Mouse (Mus musculus) midbrain, embryonic 10.5 days (tissue): Measurements from ENCODE around the gene Tmem59. TPM values are rescaled to one million over a fixed set of nuclear protein-coding genes. Genes with fewer than 3 reads are reported as not detected.

Source experiments
- DNase-seq: peaks from one replicate; pipeline ENCODE4 v3.0.0-alpha.2; 2017; ENCODE audit warnings: low spot score
- H3K27ac ChIP-seq: fragments of 300-500 bp; sonication (generic); replicated peaks from 2 replicates; pipeline ENCODE4 v1.5.1; 2016; ENCODE audit warnings: mild to moderate bottlenecking
- H3K27me3 ChIP-seq: fragments of 300-500 bp; sonication (generic); 2 replicates; pipeline ENCODE4 v1.6.1; 2016; ENCODE audit warnings: low read depth, mild to moderate bottlenecking; ENCODE audit not compliant: poor library complexity, severe bottlenecking
- H3K36me3 ChIP-seq: fragments of 300-500 bp; sonication (generic); 2 replicates; pipeline ENCODE4 v1.6.1; 2016; ENCODE audit warnings: mild to moderate bottlenecking, moderate library complexity
- H3K4me1 ChIP-seq: fragments of 300-500 bp; sonication (generic); 2 replicates; pipeline ENCODE4 v1.6.1; 2016
- H3K4me3 ChIP-seq: fragments of 300-500 bp; sonication (generic); 2 replicates; pipeline ENCODE4 v1.5.1; 2016; ENCODE audit warnings: mild to moderate bottlenecking, moderate library complexity
- H3K9me3 ChIP-seq: fragments of 300-500 bp; sonication (generic); replicated peaks from 2 replicates; pipeline ENCODE4 v1.6.1; 2016; ENCODE audit warnings: mild to moderate bottlenecking
- whole genome bisulfite sequencing: fragments of 180-500 bp; shearing (Covaris S2); methylation state at CpG from one replicate; pipeline ENCODE4 v1.1.7; 2016; 5-methylcytosine and 5-hydroxymethylcytosine counted together
- polyA plus RNA-seq: library from polyadenylated mRNA; unstranded; fragments of >200 nt; fragmentation: Nextera tagmentation; extraction: Ambion mirVana; gene quantifications from 2 replicates; pipeline ENCODE4 v1.2.1, GENCODE M21; 2016

Tmem59 gene
- polyA plus RNA-seq, 1 experiment from 2014 or later = 279 TPM

DNA sequence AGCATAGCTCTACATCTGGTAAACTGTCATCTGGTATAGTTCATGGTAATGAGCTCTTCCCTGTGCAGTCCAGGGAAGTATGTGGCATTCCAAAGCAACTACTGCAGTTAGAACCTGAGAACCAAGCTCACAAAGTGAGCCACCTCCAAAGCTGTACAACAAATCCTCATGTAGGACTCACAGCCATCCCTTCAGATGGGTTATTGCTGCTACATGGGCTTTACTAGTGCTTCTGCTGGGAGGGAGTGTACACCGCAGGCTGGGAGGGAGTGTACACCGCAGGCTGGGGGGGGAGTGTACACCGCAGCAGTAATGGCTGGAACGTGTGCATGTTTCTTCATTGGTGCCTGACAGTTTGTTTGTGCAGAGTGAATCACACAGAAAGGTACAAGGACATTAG lies 5.0 kb downstream of the Tmem59 start:
- Histone ChIP-seq H3K27me3 (no peaks in the 10 kb centered on the region), H3K4me1 (peaks cover 18% of the 10 kb centered on the region), H3K4me3 (no peak overlapping the region), H3K36me3 (peaks cover 25% of the 10 kb centered on the region), H3K27ac (no peak overlapping the region), H3K9me3 (no peaks in the 10 kb centered on the region)
- DNase-seq = no peak
- WGBS = 89% methylated on average over 4 of the region's 4 CpGs

DNA sequence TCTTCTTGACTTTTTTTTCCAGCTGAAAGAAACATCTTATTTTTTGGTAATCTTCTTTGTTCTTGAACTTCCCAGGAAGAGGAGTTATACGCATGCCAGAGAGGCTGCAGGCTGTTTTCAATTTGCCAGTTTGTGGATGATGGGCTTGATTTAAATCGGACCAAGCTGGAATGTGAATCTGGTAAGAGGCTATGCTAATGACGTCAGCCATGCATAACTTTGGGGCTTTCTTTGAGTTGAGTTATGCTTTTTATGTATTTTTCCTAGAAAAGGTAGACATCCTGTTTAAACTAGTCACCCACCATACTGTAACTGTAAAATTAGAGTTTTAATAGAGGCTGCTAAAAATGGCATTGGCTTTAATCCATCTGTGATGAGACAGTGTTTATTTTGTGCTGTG lies 7.5 kb downstream of the Tmem59 start:
- DNase-seq = no peak
- no peak overlapping the region for H3K4me3 ChIP-seq
- peaks cover 6% of the 10 kb centered on the region for H3K4me1 ChIP-seq
- H3K27ac ChIP-seq = no peak overlapping the region
- H3K9me3 ChIP-seq = no peaks in the 10 kb centered on the region
- no peaks in the 10 kb centered on the region for H3K27me3 ChIP-seq
- peaks cover 50% of the 10 kb centered on the region for H3K36me3 ChIP-seq
- 81% methylated on average over 3 of the region's 3 CpGs for WGBS

DNA sequence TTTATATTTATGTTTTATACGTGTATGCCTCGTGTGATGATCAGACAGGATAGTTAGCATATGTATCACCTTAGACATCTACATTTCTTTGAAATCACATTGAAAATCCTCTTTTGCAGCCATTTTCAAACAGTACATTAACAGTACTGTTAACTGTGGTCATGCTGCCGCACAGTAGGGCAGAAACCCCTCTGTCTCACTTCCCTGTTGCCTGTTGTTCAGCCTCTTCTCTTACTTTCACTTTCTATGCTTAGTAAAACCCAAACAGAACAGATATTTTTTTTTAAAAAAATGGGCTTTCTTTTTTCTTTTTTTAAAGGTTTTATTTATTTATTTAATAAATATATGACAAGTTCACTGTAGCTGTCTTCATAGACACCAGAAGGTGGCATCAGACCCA lies 15.6 kb downstream of the Tmem59 start:
- Histone ChIP-seq H3K9me3 (no peaks in the 10 kb centered on the region), H3K36me3 (peaks cover 98% of the 10 kb centered on the region), H3K27ac (no peak overlapping the region), H3K4me3 (no peak overlapping the region), H3K27me3 (no peaks in the 10 kb centered on the region), H3K4me1 (no peaks in the 10 kb centered on the region)
- WGBS = 86% methylated on average over 3 of the region's 3 CpGs
- no peak for DNase-seq

DNA sequence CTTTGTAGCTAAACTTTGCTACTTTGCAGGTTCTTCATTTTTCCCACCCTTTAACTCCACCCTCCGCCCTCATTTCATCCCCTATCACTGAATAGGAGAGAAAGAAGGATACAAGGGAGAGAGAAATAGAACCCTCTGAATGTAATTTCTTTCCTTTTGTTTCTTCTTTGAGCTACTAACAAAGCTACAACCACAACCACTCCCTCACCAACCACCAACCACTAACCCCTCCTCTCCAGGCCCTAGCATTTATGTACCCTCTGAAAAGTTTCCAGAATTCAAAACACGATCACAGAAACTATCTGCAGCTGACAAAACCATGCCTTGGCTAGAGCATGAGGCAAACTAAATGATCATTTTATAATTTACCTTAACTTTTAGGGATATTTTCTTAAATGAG lies 18.3 kb downstream of the Tmem59 start:
- Histone ChIP-seq H3K36me3 (peaks cover 98% of the 10 kb centered on the region), H3K9me3 (no peaks in the 10 kb centered on the region), H3K27me3 (no peaks in the 10 kb centered on the region), H3K4me1 (no peaks in the 10 kb centered on the region), H3K4me3 (no peak overlapping the region), H3K27ac (no peak overlapping the region)
- no peak for DNase-seq
- 94% methylated on average over 2 of the region's 2 CpGs for WGBS

DNA sequence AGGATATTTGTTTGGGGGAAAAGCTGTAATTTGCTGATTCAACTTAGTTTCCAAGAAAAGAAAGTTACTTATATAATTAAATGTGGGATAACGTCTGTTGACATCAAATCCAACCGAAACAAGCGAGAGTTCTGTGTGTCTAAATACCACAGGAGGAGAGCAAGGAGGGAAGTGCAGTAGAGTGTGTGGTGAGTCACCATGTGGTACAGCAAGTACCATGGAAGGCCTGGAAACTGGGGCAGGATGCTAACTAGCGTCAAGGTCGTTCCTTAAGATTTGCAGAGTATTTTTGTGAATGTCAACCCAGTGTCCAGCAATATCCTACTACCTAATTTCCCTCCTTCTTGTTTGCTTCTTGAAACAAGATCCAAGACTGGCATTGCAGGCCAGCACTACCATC lies 19.9 kb downstream of the Tmem59 start:
- H3K4me3 ChIP-seq = no peak overlapping the region
- no peak overlapping the region for H3K27ac ChIP-seq
- WGBS = 91% methylated on average over 5 of the region's 5 CpGs
- H3K36me3 ChIP-seq = peaks cover 98% of the 10 kb centered on the region
- DNase-seq = no peak
- no peaks in the 10 kb centered on the region for H3K27me3 ChIP-seq
- no peaks in the 10 kb centered on the region for H3K4me1 ChIP-seq
- H3K9me3 ChIP-seq = no peaks in the 10 kb centered on the region

DNA sequence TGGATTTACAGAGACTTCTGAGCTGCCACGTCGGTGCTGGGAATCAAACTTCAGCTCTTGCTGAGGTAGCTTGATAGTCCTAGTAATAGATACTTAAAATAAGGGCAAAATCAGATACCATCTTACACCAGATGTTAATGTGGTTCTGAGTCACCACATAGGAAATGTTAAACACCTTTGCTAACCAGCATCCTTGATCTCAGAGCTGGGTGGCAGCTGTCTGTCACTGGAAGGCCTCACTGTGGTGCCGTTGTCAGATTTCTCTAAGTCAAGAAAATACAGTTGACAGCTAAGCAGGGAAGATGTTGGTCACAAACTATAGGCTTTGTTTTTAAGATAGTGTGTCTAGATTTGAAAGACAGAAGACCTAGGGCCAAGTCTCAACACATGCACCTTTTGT lies 23.6 kb downstream of the Tmem59 start:
- no peaks in the 10 kb centered on the region for H3K27me3 ChIP-seq
- H3K4me1 ChIP-seq = no peaks in the 10 kb centered on the region
- 95% methylated on average over 3 of the region's 3 CpGs for WGBS
- DNase-seq = no peak
- no peaks in the 10 kb centered on the region for H3K9me3 ChIP-seq
- H3K36me3 ChIP-seq = peaks cover 99% of the 10 kb centered on the region
- H3K27ac ChIP-seq = no peak overlapping the region
- no peak overlapping the region for H3K4me3 ChIP-seq

DNA sequence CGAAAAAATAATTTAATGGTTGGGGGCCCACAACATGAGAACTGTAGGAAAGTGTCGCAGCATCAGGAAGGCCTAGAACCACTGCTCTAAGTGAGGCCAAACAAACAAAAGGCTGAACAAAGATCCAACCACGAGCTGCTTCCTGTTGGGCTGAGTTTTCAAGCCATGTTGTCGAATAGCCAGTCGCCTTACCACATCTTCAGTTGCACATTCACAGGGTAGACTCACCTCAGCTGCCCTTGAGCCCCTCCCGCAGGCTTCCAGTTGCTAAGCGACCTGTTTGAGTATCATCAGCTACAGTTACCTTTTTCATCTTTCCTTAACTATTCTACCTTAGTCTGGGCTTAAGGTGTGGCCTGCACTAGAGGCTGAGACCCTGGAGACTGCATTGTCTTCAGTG lies 24.8 kb downstream of the Tmem59 start:
- no peaks in the 10 kb centered on the region for H3K27me3 ChIP-seq
- no peaks in the 10 kb centered on the region for H3K4me1 ChIP-seq
- DNase-seq = no peak
- no peak overlapping the region for H3K4me3 ChIP-seq
- WGBS = 91% methylated on average over 7 of the region's 7 CpGs
- peaks cover 99% of the 10 kb centered on the region for H3K36me3 ChIP-seq
- no peak overlapping the region for H3K27ac ChIP-seq
- no peaks in the 10 kb centered on the region for H3K9me3 ChIP-seq

DNA sequence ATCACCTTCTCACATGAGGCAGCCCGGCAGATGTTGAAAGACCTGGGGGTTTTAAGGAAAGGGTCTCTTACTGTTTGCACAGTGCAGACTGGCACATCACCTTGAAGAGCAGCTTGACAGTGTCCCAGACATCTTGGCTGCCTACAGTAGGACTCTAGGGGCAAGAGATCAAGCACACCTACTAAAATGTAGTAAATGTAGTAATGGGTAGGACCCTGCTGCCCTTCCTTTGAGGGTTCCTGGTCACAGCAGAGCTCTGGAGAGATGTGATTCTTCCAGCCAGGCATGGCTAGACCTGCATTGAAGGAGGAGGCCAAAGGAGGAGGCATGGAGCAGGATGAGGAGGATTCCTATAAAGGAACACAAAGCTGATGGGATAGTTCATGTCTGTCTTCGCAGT lies 28.8 kb downstream of the Tmem59 start:
- H3K4me3 ChIP-seq = no peak overlapping the region
- peaks cover 66% of the 10 kb centered on the region for H3K36me3 ChIP-seq
- no peaks in the 10 kb centered on the region for H3K27me3 ChIP-seq
- H3K4me1 ChIP-seq = peaks cover 16% of the 10 kb centered on the region
- 99% methylated on average over 2 of the region's 2 CpGs for WGBS
- H3K27ac ChIP-seq = no peak overlapping the region
- H3K9me3 ChIP-seq = no peaks in the 10 kb centered on the region
- DNase-seq = no peak

DNA sequence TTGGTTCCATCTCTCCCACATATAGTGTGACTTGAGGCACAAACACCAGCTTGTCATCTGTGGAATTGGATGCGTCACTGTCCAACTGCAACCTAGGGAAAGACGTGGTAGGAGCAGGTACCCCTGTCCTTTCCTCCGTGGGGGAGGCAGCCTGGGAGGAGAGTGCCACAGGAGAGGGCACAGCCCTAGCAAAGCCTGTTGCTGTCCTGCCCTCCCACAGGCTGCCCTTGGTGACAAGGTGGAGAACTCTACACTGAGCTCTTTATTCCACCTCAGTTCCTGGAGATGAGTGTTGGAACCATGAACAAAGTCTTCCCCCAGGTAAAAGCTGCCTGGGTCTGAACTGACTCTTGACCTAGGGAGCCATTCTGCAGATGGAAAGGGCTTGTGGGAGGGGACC lies 30.7 kb downstream of the Tmem59 start, which contains the start of gene Ldlrad1:
TSS of gene Ldlrad1 (plus strand) at position 301 of the 400 bp plus-strand sequence.
- Histone ChIP-seq H3K4me1 (peaks cover 16% of the 10 kb centered on the region), H3K36me3 (peaks cover 48% of the 10 kb centered on the region), H3K27ac (peak within 1 kb of the TSS; percentile 33; the same call in 1 of the 2 replicates), H3K4me3 (no peak within 1 kb of the TSS), H3K9me3 (no peaks in the 10 kb centered on the region), H3K27me3 (no peaks in the 10 kb centered on the region)
- 90% methylated on average over 3 of the region's 3 CpGs for WGBS
- DNase-seq = no peak

DNA sequence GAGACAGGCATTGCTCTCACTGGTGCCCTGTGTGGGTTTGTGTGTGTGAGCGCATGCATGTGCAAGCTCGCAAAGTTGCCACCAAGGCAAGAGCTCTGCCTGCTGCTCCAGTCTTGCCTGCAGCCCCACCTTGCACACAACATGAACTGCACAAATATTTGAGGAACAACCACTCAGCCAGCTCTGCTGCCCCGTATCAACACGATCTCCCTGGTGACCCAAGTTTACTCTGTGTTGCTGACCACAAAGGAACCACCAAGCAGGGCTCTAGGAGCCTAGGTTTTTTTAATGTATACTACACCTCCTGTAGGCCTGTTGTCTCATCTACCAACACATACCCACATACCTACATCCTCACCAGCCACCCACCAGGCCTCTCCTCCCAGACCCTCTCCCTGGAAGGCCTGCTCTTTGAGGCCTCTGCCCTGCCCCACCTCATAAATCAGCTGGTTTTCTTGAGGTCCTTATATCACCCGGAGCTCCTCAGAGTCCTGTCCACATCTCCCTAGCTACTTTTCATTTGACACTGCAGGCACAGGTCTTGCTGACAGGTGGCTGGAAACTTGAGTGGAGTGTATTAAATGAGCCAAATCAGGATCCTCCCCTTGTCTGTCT lies 32.4 kb downstream of the Tmem59 start:
- H3K27ac ChIP-seq = 0 out of 2 replicates have a peak overlapping the region, but pooled peaks have one; percentile 17
- peaks cover 16% of the 10 kb centered on the region for H3K4me1 ChIP-seq
- DNase-seq = no peak
- 86% methylated on average over 5 of the region's 5 CpGs for WGBS
- H3K27me3 ChIP-seq = no peaks in the 10 kb centered on the region
- H3K4me3 ChIP-seq = no peak overlapping the region
- H3K9me3 ChIP-seq = no peaks in the 10 kb centered on the region
- H3K36me3 ChIP-seq = peaks cover 31% of the 10 kb centered on the region

DNA sequence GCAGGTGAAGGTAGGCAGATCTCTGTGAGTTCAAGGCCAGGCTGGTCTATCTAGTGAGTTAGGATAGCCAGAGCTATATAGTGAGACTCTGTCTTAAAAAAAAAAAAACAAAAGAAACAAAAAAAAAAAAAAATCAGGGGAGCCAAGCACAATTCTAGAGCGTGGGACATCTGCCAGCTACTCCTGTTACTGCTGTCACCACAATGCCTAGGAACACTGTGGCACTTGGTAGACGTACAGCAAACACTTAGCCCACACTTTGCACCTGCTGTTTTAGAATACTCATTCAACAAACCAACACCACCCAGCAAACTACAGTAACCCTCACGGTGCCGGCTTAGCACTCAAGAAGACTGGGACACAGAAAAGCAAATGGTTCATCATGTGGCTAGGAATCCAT lies 33.3 kb downstream of the Tmem59 start:
- no peak for DNase-seq
- H3K27ac ChIP-seq = no peak overlapping the region
- WGBS = 89% methylated on average over 4 of the region's 4 CpGs

DNA sequence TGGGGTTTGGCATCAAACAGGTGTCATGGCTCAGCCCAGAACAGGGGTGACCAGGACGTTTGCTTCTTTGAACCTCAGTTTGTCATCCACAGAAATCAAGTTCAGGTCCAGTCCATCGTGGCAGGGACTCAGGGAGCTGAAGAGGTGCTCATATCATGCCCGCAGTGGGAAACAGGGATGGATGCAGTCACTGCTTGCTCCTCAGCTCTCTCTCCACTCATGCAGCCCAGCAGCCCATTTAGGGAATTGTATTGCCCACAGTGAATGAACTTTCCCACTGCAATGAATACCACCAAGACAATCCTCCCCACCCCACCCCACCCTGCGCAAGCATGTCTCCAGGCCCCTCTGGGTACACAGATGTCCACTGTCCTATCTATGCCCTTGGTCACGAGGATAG lies 33.7 kb downstream of the Tmem59 start:
- H3K36me3 ChIP-seq = peaks cover 17% of the 10 kb centered on the region
- 89% methylated on average over 5 of the region's 5 CpGs for WGBS
- no peak overlapping the region for H3K4me3 ChIP-seq
- no peaks in the 10 kb centered on the region for H3K9me3 ChIP-seq
- H3K4me1 ChIP-seq = peaks cover 16% of the 10 kb centered on the region
- no peak overlapping the region for H3K27ac ChIP-seq
- no peak for DNase-seq
- no peaks in the 10 kb centered on the region for H3K27me3 ChIP-seq

More for the DNA sequence above, 33.3 kb downstream of the Tmem59 start:
- H3K4me1 ChIP-seq = peaks cover 16% of the 10 kb centered on the region
- no peaks in the 10 kb centered on the region for H3K27me3 ChIP-seq
- no peak overlapping the region for H3K4me3 ChIP-seq
- H3K9me3 ChIP-seq = no peaks in the 10 kb centered on the region
- H3K36me3 ChIP-seq = peaks cover 22% of the 10 kb centered on the region

DNA sequence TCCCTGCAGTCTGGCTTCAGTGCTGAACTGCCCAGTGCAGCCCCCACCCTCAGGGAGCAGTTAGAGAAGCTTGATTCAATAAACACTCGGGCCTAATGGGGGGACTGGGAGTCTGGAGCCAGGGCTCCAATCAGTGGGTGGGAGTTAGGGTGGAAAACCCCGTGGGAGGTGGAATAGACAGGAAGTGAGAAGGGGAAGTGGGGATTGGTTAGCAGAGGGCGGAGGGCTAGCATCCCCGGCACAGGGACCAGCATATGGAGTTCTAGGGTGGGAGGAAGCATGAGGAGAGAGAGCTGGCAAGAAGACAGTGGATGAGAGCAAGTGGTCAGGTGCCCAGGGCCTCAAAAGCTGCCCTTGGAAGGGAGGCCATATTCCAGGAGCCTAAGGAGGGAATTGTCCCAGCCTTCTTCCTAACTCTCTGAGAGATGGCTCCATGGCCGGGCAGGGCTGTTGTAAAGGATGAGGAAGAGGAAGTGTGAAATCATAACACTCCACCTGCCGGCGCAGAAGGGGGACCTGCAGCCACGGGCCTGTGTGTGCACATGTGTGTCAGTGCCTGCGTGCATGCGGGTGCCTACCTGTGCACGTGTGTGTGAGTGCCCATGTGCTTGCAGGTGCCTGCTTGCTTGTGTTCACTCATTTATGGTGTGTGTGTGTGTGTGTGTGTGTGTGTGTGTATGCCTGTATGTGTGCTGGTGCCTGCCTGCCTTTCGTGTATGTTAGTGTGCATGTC lies 35.2 kb downstream of the Tmem59 start:
- H3K4me1 ChIP-seq = peaks cover 16% of the 10 kb centered on the region
- no peaks in the 10 kb centered on the region for H3K27me3 ChIP-seq

More for the DNA sequence above, 35.2 kb downstream of the Tmem59 start:
- Histone ChIP-seq H3K36me3 (peaks cover 4% of the 10 kb centered on the region; the same call in 1 of the 2 replicates), H3K4me3 (no peak overlapping the region), H3K27ac (no peak overlapping the region), H3K9me3 (no peaks in the 10 kb centered on the region)
- WGBS = 80% methylated on average over 12 of the region's 12 CpGs
- DNase-seq = no peak
